Mouse (Mus musculus) lung, adult 2 months (tissue): ENCODE measurements around the gene Slc11a1. TPM values are rescaled to one million over a fixed set of nuclear protein-coding genes. Genes with fewer than 3 reads are reported as not detected.
"Not testable (repeated sequence)": the region's sequence is repeated elsewhere in the genome, so short reads cannot be mapped to it uniquely, and the experiment has no call there.

ENCODE experiments used
- DNase-seq: peaks from one replicate; pipeline ENCODE4 v3.0.0; 2022
- H3K4me1 ChIP-seq: fragments of 200-500 bp; 2 replicates; pipeline ENCODE4 v1.6.1; 2011; ENCODE audit warnings: low read length; ENCODE audit not compliant: control insufficient read depth, insufficient read depth
- H3K4me3 ChIP-seq: fragments of 200-500 bp; replicated peaks from 2 replicates; pipeline ENCODE3; 2011; ENCODE audit warnings: low read depth, mild to moderate bottlenecking, control low read depth, low read length; ENCODE audit errors: extremely low read depth
- CTCF ChIP-seq: fragments of 200-500 bp; IDR thresholded peaks from 2 replicates; pipeline ENCODE4 v1.5.1; 2011; ENCODE audit warnings: mild to moderate bottlenecking, low read length, control low read depth; ENCODE audit not compliant: insufficient read depth
- POLR2A ChIP-seq: fragments of 200-500 bp; IDR thresholded peaks from 2 replicates; pipeline ENCODE4 v1.6.1; 2011; ENCODE audit warnings: low read depth, mild to moderate bottlenecking, control low read depth, low read length, borderline replicate concordance; ENCODE audit errors: extremely low read depth
- WGBS: fragments of 180-500 bp; shearing (Covaris S2); methylation state at CpG from one replicate; pipeline ENCODE4 v1.1.7; 2018; 5-methylcytosine and 5-hydroxymethylcytosine counted together
- polyA plus RNA-seq: library from polyadenylated mRNA; depleted of rRNA; stranded (reverse); fragments of >200 nt; gene quantifications from 2 replicates; pipeline ENCODE4 v1.2.3, GENCODE M21; 2012; rRNA removed

Gene Slc11a1
- 33.3 and 41.8 TPM in 2 replicates for polyA plus RNA-seq

DNA sequence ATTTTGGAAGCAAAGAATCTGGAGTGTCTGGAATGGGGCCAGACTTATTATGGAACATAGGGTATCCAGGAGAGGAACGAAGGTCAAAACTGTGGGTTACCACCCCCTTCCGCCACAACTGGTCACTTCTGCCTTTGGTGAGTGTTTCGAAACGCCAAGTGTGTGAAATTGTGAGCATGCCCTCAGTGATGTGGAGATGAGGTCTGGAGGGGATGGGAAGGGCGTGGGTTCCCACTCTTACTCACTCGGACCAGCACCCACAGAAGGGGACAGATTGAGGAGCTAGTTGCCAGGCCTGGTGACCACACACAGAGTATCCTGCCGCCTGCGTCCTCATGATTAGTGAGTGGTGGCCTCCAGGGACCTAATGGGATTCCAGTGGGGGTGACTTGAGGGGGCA is at the start of gene Slc11a1:
TSS of gene Slc11a1 (plus strand) at position 216 of the 400 bp plus-strand sequence.
- no peak for DNase-seq
- no peaks in the 10 kb centered on the region for H3K4me1 ChIP-seq
- TF ChIP-seq POLR2A = no peak
- TF ChIP-seq CTCF = no peak
- H3K4me3 ChIP-seq = no peak within 1 kb of the TSS
- 66% methylated on average over 8 of the region's 8 CpGs for WGBS

DNA sequence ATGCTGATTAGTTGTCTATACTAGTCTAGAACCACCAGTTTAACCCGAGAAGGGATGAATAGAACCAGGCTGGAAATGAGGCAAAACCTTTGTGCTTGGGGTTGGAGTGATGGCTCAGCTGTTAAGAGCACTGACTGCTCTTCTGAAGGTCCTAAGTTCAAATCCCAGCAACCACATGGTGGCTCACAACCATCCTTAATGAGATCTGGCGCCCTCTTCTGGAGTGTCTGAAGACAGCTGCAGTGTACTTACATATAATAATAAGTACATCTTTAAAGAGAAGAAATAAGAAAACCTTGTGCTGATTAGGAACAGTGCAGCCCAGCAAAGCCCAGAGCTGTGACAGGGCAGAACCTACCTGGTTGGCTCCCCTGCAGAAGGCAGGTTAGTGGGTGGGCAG is 48.1 kb upstream of the Slc11a1 start:
- not testable (repeated sequence) for H3K4me3 ChIP-seq, DNase-seq
- WGBS = 90% methylated on average over 2 of the region's 2 CpGs

DNA sequence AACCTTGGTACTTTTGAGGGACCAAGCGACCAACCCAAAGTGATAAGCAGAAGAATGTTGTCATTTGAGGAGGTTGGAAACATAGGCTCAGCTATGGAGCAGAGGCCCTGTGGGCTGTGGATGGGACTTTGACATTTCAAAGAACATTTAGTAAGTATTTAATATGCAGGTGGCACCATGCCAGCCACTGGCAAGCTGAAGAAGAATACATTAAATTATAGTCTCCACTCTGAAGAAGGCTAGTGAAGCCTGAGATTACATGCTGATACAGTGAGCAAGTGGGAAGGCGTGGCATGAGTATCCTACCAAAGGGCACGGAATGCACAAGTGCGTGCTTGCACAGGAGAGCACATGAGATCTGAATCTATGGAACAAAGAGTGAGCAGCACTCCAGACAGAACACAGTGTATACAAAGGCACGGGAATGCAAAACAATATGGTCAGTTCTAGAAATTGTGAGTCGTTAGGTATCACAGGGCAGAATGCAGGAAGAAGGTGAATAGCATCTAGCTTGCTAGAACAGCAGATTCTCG is 45.0 kb upstream of the Slc11a1 start:
- 48% methylated on average over 7 of the region's 7 CpGs for WGBS
- no peak for DNase-seq
- peaks cover 12% of the 10 kb centered on the region for H3K4me1 ChIP-seq
- no peak for TF ChIP-seq CTCF
- no peak for TF ChIP-seq POLR2A
- H3K4me3 ChIP-seq = no peak overlapping the region

More for the DNA sequence above, 48.1 kb upstream of the Slc11a1 start:
- H3K4me1 ChIP-seq = not testable (repeated sequence)

DNA sequence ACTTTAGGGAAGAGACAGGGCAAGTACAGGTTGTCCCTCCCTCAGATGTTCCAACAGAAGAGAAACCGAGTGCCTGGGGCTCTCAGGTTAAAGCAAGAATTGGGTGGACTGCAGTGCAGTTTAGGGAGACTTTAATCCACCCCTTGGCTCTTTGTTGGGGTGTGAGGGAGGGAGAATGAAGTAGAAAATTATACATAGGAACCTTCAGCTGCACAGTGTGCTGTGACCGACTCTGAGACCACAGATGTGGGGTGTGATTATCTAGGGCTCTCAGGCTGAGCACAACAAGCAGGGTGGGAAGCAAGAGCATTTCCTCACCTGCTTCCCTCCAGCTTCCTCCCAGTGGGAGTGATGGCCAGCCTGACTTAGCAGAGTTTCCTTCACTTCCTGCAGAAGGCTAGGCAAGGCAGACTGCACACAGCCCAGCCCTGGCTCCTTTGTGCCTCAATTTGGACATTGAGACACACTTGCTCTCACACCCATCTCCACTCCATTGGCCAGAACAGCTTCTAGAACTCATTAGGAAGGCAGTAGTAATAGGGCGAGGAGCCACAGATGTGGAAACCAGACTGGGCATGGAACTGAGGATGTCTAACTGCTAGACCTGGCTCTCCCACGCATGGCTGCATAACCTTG is 43.8 kb upstream of the Slc11a1 start:
- TF ChIP-seq POLR2A (no peak), CTCF (no peak)

DNA sequence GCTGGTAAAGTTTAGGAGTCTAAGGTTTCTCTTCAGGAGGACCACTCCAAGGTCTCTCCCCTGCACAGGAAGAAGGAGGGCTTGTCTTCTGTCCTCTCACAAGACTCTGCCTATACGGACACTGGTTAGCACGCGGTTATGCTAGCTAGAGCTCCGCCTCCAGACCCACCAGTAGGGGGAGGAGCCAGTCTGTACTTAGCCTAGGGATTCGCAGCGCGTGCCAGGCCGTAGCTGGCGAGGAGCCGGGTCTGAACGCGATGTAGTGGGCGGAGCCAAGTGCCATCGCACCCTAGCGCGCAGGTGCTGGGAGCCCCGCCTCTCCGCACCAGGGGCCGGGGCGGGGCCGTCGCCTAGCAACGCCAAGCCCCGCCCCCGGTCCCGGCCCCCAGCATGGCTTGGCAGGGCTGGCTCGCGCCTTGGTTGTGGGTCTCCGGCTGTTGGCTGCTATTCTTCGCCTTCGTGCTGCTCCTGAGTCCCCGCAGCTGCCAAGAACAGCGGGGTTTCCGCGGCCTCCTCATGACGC is 42.7 kb upstream of the Slc11a1 start:
- DNase-seq = peak; percentile 96
- Histone ChIP-seq H3K4me3 (peak overlapping the region; percentile 59), H3K4me1 (peaks cover 12% of the 10 kb centered on the region)
- TF ChIP-seq CTCF (0 out of 2 replicates have a peak, but pooled peaks have one; percentile 13), POLR2A (no peak)
- under 1% methylated on average over 36 of the region's 36 CpGs for WGBS

More for the DNA sequence above, 43.8 kb upstream of the Slc11a1 start:
- no peak for DNase-seq
- 29% methylated on average over 4 of the region's 4 CpGs for WGBS
- Histone ChIP-seq H3K4me1 (peaks cover 12% of the 10 kb centered on the region), H3K4me3 (no peak overlapping the region)

DNA sequence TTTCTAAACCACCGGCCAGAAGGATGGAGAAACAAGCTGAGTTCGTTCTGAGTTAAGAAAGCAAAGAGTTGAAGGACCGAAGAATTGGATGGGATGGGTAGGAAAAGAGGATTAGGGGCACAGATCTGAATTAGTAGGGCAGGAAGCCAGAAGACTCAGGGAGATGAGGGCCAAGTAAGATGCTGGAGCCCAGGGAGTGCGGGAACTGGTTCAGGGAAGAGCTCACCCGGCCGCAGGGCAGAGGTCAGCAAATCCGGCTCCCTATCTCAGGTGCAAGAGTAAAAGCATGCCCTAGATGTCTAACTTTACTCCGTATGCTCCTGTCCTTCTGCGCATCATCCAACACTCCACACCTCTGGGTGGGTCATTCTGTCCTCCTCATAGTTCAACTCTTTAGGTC is 42.1 kb upstream of the Slc11a1 start:
- Histone ChIP-seq H3K4me3 (peak overlapping the region; percentile 59), H3K4me1 (peaks cover 12% of the 10 kb centered on the region)
- 12% methylated on average over 9 of the region's 9 CpGs for WGBS
- no peak for DNase-seq
- TF ChIP-seq CTCF = no peak
- TF ChIP-seq POLR2A = no peak

DNA sequence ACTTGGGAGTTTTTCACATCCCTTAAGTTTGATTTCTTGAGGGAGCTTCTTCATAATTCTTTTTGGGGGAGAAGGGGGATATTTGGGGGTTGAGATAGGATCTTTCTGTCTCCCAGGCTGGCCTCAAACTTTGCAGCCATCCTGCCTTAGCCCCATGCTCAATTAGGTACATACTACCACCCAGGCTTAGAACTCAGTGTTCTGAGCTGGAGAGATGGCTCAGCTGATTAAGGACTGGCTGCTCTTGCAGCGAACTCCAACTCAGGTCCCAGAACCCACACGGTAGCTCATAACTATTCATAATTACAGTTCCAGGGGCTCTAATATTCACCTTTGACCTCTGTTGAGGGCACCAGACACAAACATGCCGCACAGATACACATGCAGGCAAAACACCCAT is 40.4 kb upstream of the Slc11a1 start:
- no peak for DNase-seq
- peaks cover 12% of the 10 kb centered on the region for H3K4me1 ChIP-seq
- WGBS = 86% methylated on average over 3 of the region's 3 CpGs

DNA sequence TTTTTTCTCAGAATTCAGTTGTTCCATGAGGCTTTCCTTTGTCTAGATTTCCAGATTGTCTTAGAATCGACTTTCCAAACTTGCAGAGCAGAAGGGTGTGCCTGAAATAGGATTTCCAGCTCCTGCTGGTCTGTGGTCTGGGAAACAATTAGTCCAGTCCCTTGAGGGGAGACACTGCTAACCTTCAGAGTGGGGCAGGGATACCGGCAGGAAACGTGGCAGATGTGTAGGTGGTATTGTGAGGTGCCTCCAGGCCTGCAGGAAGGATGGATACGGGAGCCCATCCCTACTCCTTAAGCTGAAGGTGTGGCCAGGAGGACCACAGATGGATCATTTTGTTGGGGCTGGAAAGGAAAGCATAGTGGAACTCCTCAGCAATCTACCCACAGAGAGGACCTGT is 40.0 kb upstream of the Slc11a1 start:
- DNase-seq = no peak
- 74% methylated on average over 4 of the region's 4 CpGs for WGBS
- Histone ChIP-seq H3K4me3 (no peak overlapping the region), H3K4me1 (peaks cover 12% of the 10 kb centered on the region)
- TF ChIP-seq CTCF = no peak
- no peak for TF ChIP-seq POLR2A

More for the DNA sequence above, 40.4 kb upstream of the Slc11a1 start:
- no peak overlapping the region for H3K4me3 ChIP-seq
- TF ChIP-seq POLR2A (no peak), CTCF (no peak)

DNA sequence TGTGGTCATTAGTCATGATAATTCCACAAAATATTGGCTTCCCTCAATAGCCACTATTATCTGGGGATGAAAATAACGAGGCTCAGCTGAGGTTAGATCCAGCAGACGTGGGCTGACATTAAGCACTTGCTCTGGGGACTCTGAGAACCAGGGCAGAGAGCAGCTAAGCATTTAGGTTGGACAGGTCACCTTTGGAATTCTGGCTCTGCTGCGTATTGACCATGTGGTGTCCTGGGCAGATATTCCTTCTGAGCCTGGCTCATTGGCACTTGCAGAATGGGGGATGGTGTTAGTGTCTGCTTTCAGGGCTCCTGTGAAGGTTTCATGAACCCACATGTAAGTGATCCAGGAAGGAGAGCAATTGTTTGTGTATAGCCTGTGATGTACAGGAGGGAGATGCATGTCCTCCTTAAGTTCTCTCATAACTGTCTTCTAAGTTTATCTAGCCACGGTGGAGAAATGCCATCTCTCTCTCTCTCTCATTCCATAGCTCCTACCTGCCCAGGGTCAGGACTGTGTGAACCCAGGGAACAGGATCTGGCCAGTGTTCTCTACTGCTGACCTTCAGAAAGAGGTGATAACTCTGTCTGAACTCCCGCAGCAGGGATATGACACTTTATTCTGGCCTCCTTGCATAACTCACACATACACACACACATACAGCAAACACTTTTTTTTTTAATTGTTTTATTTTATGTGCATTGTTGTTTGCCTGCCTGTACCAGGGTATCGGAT is 39.4 kb upstream of the Slc11a1 start:
- Histone ChIP-seq H3K4me3 (no peak overlapping the region), H3K4me1 (peaks cover 7% of the 10 kb centered on the region)
- no peak for DNase-seq
- TF ChIP-seq CTCF (no peak), POLR2A (no peak)
- WGBS = 81% methylated on average over 6 of the region's 6 CpGs

DNA sequence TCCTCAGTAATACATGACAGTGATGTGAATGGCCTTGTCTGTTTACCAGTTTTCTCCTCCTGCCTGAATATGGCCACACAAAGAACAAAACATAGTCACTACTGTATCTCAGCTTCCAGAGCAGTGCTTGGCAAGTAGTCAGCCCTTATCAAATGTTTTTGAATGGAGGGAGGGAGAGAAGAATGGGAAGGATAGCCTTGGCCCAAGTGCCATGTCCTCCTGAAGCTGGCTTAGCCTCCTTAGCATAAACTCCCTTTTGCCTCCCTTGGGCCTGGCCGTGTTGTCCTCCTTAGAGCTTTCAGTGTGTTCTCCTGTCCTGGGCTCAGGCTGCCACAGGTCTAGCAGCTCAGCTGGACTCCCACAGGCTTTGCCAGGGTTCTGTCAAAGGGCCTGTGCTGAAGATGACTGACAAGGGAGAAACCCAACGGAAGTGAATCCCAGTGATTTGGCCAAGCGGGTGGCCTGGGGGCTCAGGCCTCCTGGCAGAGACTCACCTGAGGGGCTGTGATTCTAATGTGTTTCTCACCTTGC is 37.7 kb upstream of the Slc11a1 start:
- no peak for DNase-seq
- no peak for TF ChIP-seq POLR2A
- TF ChIP-seq CTCF = no peak
- 86% methylated on average over 3 of the region's 3 CpGs for WGBS
- Histone ChIP-seq H3K4me3 (no peak overlapping the region), H3K4me1 (peaks cover 5% of the 10 kb centered on the region; the same call in 1 of the 2 replicates)
